Mouse (Mus musculus) urinary bladder, adult 18-20 months (tissue): ENCODE data around the gene Col4a1.

Experiments
- DNase-seq, 2 experiments: peaks; one replicate each; pipeline ENCODE4 v3.0.0; 2022; ENCODE audit warnings: low spot score in 2 of 2, mixed read lengths in 2 of 2

Col4a1 gene

DNA sequence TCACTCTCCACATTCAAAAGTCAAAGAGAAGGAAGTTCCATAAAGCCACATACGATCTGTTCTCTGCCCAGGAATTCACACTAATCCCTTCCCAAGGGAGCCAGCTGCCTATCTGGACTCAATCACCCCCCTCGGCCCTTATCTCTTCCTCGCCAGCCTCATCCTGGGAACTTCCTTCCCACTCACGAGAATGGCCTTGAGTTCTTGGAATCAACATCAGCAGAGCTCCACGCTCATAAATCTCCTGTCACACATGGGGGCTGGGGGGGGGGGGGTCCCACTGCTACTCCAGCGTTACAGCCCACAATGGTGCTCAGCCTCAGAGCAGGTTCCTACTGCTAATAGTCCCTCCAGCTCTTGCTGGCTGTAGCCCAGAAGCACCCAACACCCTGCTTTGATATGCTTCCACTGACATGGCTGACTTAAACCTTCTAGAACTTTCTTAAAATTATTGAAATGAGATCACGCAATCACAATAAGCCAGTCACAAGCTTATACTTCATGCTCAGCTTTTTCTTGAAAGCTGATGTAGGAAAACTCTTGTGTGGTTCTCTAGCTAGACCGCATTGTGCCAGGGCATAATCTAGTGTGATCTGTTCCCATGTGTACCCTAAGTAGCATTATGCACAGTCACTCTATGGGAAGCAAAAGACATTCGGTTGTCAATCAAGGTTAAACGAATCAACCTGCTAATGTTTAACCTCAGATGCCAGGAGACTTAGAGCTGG lies 78.3 kb downstream of the Col4a1 start:
- no peak for DNase-seq

DNA sequence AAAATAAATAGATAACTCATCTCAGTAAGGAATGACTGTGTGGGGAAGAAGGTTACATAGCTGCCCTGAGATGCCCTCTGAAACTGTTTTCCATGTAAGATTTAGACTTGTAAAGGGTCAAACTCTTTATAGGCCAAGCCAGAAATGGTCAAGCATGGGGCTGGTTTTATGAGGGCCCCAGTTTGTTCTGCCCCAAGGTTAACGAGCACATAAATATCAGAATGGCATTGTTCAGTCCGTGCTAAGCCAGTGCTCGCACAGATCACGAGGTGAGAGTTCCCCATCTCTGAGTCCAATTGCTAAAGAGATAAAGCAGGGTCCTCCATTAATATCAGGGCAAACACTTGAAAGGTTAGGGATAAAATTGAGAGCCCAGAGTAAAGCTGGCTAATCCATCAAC lies 79.6 kb downstream of the Col4a1 start:
- DNase-seq = no peak

DNA sequence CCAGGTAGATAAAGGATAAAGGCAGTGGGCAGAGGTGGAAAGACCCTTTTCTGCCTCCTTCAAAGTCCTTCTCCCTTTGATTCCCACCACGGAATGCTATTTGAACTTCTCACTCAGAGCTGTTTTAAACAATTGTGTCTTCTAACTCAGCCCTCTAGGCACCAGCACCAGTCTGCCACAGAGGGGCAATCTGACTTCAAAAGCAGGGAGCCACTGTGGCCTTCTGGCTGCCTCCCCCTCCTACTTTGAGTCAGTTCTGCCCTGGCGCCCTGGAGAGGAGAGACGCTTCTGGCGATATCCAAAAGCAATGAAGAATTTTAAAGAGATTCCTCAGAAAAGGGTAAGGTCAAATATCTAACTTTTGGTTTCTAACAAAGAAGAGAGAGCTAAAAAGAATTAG lies 82.3 kb downstream of the Col4a1 start:
- DNase-seq = no peak

DNA sequence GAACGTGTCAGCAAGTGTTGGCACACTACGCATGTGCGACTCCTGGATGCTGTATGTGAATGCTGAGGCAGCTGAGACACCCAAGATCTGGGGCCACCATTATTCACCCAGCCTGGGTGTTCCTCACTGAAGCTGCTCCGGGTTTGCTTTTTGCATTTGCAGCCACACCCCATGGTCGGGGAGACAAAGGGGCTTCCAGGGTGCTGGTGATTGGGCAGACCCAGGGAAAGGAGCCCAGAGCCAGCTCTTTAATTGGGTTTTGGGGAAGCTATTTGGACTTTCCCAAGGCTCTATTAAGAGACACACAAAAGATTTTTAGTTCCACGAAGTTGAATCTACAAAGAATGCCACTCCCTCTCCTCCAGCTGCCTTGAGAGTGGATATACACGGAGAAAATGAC lies 85.2 kb downstream of the Col4a1 start:
- DNase-seq = no peak

DNA sequence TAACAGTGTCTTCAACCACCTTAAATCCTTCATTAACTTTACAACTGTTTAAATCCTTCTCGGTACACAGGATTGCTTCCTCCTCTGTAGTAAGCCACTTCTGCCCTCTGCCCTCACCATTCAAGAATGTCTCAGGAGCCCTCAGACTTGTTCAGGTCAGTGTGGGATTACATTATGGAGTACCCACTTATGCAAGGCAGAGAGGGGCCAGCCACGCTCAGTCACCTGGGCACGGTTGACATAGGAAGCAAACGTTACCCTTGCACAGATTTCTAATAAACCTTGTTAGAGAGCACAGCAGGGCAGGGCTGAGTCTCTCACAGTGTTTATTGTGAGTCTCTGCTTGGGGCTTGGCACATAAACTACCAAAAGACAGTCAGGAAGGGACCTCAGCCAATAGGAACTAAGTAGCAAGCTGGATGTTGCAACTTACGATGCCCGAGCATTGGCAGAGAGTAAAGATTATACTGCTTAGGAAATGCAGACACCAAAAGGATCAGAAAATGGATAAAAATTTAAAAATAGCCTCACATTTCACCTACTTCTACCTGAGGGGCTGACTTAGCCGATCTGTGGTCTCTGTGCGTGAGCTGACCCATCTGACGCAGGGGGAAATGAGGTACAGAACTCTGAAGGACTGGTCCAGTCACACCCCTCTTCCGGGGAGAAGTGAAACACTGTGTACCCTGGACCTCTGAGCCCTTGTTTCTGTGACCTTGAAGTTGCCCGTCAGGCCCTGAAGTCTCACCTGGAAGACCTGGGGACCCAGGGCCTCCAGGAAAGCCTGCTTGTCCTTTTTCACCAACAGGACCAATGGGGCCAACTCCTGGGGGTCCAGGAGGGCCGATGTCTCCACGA lies 86.8 kb downstream of the Col4a1 start:
- DNase-seq = no peak

DNA sequence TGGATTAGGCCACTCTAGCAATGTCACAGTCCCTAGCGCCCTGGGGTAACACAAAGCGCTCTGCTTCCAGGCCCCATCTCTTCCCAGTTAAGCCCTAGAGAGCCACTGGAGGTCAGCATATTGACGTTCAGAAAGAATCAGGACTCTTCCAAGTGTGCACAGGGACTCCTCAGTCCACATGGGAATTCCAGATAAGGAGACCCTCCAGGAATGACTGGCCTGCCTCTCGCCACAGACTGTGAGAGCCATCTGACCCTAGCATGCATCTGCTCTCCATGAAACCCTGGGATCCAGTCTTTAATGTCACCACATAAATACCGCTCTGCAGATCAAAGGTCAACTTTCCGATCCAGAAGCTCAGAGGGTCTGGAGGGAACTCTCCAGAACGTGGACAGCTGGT lies 88.4 kb downstream of the Col4a1 start:
- no peak for DNase-seq

DNA sequence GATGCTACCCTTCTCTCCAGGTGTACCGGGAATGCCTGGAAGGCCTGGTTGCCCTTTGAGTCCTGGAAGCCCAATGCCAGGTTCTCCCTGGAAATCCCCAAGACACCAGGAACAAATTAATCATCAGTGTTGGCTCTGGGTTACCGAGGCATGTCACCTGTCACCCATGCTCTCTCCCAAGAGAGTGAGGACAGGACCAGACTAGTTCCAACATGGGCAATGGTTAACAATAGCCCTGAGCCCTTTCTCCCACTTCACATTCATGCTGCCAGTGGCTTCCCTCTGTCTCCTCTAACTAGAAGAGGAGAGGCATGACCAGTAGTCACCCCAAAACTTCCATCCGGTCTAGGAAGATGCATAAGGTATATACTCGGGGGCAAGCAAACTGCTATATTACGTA lies 91.3 kb downstream of the Col4a1 start:
- DNase-seq = no peak

DNA sequence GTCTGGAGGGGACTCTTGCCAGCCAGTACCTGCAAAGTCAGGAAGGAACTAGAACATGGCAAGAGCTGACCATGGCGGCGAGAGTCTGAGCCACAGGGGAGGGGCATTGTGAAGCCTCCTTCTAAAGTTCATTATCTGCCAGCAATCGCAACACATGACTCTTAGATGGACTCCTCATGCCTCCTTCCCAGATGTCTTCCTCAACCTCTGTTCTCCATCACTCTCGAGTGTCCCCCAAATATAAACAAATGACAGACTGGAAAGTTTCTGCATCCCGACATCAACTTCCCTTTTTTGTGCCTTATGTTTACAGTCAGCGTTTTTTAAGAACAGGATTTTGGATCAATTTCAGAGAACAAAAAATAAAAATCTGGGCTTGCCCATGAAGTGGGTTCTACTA lies 93.3 kb downstream of the Col4a1 start:
- no peak for DNase-seq

DNA sequence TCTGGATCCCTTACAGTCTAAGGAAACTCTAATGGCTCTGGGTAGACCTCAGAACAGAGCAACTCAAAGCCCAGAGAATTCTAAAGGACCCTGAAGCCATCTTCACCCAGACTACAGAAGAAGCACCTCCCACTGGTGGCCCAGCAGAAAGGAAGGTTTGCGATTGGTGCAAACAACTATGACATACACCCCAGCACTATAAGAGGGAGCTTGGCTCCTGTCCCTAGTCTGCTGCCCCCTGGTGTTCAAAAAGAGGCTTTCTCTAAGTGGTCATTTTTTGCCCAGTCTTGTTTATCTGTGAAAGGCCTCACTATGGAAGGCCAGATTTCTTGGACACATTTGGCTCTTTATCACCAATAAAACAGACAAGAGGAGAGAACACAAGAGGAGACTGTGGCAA lies 97.4 kb downstream of the Col4a1 start:
- DNase-seq = peak in 1 of 2 experiments; percentile 18

DNA sequence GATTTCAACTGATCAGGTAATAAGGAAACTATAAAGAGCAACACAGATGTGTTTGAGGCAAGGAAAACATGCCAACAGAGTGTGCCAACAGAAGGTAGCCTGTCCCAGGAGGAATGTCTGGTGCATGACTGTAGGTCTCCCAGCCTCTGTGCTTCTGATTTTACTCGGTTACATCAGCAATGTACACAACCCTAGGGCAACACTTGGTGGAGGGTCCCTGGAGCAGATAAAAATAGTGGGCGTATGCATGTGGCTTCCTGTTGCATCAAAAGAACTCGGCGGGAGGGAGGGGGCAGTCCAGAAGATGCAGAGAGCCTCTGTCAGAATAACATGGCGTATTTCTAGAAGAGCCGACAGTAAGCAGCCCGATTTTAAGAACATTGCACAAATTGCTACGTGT lies 106.1 kb downstream of the Col4a1 start:
- DNase-seq = no peak

DNA sequence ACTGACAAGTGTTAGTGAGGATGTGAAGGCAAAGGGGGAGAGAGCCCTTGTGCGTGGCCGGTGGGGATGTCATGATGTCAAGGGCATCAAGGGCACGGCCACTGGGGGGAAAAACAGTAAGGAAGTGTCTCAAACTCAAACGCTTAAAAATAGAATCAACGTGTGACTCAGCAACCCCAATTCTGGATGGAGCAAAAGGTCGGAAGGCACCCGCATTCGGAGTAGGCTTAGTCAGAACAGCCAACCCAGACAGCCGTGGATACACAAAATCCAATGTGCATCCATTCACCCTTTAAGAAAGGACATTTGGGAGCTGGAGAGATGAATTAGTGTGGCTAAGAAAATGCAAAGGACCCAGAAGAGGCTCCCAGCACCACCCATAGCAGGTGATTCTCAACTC lies 107.1 kb downstream of the Col4a1 start:
- DNase-seq = no peak

DNA sequence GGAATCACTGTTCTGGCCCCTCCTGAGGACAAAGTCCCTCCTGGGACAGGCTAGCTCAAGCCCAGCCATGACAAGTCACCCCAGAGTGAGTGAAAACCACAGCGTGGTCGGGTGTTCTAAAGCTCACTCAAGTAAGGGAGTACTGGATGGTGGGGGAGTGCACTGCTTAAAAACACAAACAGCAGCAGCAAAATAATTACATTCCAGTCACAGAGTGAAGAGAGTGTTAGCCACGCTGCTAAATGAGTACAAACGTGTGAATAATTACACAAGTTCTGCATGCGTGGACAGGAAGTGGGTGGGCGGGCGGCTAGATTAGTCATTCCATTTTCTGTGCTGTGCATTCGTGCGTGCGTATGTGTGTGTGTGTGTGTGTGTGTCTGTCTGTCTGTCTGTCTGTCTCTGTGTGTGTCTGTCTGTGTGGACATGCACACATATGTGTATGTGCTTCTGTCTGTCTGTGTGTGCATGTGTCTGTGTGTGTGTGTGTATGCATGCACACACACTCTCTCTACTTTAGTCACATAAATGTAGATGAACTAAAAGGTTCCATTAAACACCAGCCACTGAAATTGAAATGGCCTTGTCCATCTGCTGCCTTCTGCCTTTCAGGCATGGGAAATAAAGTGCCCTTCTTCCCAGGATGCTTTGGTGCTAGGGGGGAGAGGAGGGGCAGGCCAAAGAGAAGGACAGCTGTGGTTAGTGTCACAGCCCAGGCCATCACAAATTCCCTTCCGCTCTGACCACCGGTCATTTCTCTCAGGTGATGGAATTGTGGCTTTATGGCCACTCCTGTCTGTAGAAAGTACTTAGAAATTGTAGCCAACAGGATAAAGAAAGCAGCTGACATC lies 109.1 kb downstream of the Col4a1 start:
- no peak for DNase-seq

DNA sequence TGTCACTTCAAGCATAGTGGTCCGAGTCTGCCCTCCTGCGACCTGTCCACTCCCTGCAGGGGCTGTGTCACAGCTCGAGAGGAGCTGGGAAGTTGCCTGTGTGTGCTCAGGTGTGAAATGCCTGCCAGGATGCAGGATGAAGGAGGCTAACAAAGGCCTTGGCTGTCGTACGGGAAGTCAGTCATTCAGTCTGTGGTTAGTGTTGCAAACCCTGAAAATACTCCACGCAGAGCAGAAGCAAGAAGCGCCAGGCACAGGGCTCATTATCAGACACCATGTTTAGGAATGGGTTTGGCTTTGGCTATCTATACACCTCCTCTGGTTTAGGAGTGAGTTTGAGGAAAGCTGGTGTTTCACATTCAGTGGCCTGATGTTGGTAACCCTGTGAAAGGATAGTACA lies 114.0 kb downstream of the Col4a1 start:
- no peak for DNase-seq

DNA sequence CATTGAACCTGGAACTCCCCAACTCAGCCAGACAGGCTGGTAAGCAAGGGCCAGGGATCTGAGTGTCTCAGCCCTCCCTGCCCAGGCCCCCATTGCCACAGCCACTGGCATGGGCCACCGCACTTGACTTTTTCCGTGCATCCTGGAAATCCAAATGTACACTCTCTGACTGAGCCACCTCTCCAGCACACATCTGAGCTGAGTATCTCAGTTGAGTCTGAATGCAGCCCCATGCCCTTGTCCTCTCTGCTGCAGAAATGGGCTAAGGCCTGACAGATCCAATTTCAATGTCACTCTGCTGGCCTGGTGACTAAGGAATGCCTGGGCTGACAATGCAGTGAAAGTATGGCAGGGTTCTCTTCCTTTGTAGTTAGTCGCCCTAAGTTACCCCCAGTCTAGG lies 114.6 kb downstream of the Col4a1 start:
- no peak for DNase-seq

DNA sequence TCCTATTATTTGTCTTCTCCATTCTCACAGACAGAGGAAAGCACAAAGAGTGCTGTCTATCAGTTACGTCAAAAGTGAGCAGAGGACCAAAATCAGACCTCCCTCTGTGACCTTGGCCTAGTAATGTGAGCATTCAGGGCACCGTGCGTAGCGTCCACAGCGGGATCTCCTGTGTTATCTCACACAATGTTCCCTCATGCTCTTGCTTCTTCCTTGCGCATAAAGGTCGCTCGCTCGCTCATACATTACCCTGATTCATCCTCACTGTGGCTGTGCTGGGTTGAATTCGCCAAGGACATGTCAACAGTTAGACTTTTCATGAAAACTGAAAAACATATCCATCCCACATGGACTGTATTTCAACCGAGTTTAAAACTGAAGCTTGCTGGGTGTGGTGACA lies 115.4 kb downstream of the Col4a1 start:
- DNase-seq = no peak

DNA sequence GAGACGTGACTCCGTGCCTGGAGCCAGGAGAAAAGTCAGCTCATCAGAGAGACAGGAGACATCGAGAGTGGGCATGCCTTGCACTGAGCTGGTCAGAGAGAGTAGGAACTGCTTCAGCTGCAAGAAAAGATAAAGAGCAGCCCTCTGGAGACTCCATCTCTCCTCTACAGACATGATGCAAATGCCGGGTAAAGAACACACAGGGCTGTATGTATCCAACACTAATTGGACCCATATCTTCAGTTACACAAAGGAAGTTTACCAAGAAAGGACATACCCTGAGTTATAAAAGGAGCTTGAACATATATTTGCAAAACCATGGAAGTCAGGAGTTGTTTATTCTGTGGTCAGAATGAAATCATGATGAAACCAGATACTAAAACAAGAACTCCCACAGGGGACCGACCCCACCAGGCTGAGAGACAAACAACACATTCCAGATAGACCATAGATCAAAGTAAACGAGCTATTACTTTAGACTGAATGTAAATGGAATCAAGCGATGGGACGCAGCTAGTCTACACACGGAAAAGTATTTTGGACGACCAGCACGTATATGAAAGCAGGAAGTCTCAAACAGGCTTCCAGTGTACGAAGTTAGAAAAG lies 119.8 kb downstream of the Col4a1 start:
- no peak for DNase-seq

DNA sequence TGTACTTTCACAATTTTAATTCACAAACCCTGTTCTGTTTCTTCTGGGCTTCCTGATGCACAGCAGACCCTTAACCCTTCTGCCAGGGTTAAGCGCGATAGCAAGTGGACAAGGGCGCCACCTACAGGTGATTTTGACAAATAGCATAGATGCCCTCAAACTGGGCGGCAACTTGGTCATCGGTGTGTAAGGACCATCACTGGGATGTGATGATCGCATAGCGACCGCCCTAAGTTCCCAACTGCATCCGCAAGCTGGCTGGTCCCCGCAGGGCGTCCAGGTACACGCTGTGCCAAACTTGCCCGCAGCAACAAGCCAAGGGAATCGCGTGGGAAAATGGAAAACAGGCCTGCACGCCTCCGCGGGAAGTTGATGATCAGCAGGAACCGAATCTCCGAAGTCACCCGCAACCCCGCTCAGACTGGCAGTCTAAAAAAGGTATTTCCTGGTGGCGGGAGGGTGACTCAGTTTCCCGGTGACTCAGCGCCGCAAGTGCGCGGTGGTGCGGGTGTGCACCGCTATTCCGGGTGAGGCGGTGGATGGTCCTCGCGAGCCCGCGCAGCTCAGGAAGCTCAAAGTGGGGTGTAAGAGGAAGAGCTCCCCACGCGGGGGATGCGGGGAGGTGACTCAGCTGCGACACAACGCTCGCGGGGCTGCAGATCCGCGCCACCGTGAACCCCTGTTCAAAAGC lies 124.9 kb downstream of the Col4a1 start:
- peak; percentile 30 to 58 for DNase-seq

DNA sequence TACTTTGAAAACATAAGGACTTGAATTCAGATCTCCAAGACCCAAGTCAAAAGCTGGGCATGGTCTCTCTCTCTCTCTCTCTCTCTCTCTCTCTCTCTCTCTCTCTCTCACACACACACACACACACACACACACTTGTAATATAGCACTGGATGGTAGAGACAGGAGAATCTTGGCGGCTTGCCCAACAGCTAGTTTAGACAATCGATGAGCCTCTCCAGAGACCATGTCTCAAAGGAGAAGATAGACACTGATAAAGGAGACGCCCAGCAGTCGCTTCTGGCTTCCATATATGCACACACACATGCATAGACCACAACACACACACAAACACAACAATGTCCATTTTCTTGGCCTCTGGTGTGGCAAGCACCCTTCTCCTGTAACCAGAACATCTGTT lies 126.2 kb downstream of the Col4a1 start:
- DNase-seq = no peak

DNA sequence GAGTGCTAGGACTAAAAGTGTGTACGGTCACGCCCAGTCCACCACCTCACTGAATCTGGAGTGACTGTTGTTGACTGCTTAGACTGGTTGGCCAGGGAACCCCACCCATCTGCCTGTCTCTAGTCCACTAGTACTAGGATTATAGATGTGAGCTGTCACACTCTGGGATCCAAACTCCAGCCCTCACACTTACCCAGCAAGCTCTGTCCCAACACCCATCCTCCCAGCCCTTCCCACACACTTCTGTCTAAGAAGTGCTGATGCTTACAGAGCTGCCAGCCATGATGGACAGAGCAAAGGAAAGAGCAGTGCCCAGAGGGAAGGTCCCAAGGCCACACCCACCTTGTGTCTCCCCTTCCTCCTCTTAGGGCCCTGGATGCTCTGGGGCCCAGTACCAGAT lies 127.0 kb downstream of the Col4a1 start:
- no peak for DNase-seq

DNA sequence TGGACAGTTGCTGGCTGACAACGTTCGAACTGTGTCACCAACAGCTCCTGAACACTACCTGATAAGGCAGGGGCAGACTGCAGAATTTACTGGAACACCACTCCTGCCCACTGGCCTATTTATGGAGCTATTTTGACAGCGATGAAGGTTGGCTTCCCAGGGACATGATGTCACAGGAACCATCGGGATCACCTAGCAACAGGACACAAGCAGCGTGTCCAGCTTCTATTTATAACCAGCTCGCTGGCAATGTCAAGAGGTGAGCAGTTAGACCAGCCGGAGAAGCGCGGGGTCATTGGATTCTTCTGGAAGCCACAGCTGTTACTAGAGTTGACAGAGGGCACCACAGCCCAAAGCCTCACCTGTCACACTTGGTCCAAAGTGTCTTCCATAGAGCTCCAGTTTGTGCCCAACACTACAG lies 129.0 kb downstream of the Col4a1 start:
- DNase-seq = no peak

DNA sequence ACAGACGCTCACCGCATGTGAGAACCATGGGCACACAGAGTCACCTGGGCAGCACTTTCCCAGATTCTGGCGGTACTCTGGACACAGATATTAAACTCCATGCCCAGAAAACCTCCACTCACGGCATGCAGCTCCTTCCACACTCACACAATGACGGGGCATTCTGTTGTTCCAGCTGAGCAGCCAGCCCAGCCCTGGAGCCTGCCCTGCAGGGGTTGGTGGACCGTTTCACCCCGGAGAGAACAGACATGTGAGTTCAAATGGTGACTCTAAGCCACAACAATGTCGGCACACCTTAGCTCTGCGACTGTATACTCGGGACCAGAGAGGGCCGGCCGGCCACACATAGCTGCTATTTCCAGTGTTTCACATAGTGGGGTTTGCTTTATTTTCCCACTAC lies 130.0 kb downstream of the Col4a1 start:
- no peak for DNase-seq

DNA sequence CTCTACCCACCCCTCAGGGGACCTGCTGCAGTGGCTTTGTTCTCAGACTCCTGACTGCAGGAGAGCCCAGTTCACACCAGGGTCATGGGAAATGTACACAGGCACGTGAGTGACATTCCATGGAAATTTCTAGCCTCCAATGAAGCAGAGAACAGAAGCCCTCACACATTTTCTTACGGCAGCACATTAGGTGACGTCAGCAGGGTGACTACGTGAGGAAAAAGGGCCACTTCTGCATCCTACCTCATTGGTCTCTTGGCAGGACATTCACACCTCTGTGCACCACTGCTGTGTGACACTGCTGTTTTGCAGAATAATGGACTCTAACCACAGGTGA lies 130.5 kb downstream of the Col4a1 start:
- no peak for DNase-seq
